Mouse (Mus musculus) forebrain, embryonic 15.5 days (tissue): ENCODE measurements around the gene Dnajc28. TPM values are rescaled to one million over a fixed set of nuclear protein-coding genes. Genes with fewer than 3 reads are reported as not detected.
A peak's percentile ranks its signal among the peaks of the same experiment; 100 is the strongest.

Experiments used
- ATAC-seq: fragments of 200-750 bp; cut with Nextera tagmentation; replicated peaks from 2 replicates; pipeline ENCODE4 v1.8.0; 2017; ENCODE audit warnings: mild to moderate bottlenecking, moderate TSS enrichment, moderate library complexity
- H3K27ac ChIP-seq: fragments of 300-500 bp; sonication (generic); replicated peaks from 2 replicates; pipeline ENCODE4 v1.5.1; 2015; ENCODE audit warnings: mild to moderate bottlenecking, inconsistent platforms
- H3K27me3 ChIP-seq: fragments of 300-500 bp; sonication (generic); 2 replicates; pipeline ENCODE4 v1.6.1; 2015; ENCODE audit warnings: inconsistent platforms
- H3K36me3 ChIP-seq: fragments of 300-500 bp; sonication (generic); 2 replicates; pipeline ENCODE4 v1.6.1; 2015; ENCODE audit warnings: mild to moderate bottlenecking, inconsistent platforms
- H3K4me1 ChIP-seq: fragments of 300-500 bp; sonication (generic); 2 replicates; pipeline ENCODE4 v1.6.1; 2015; ENCODE audit warnings: inconsistent platforms
- H3K4me2 ChIP-seq: fragments of 300-500 bp; sonication (generic); replicated peaks from 2 replicates; pipeline ENCODE4 v1.6.1; 2015; ENCODE audit warnings: mild to moderate bottlenecking, inconsistent platforms
- H3K4me3 ChIP-seq: fragments of 300-500 bp; sonication (generic); 2 replicates; pipeline ENCODE4 v1.5.1; 2015; ENCODE audit warnings: mild to moderate bottlenecking, inconsistent platforms
- H3K9ac ChIP-seq: fragments of 300-500 bp; sonication (generic); replicated peaks from 2 replicates; pipeline ENCODE4 v1.6.1; 2015; ENCODE audit warnings: mild to moderate bottlenecking, inconsistent platforms
- H3K9me3 ChIP-seq: fragments of 300-500 bp; sonication (generic); 2 replicates; pipeline ENCODE4 v1.6.1; 2016; ENCODE audit warnings: inconsistent platforms
- WGBS: fragments of 180-500 bp; shearing (Covaris S2); methylation state at CpG from one replicate; pipeline ENCODE4 v1.1.7; 2015; ENCODE audit warnings: mixed read lengths; 5-methylcytosine and 5-hydroxymethylcytosine counted together
- polyA plus RNA-seq: library from polyadenylated mRNA; unstranded; fragments of >200 nt; fragmentation: Nextera tagmentation; extraction: Ambion mirVana; gene quantifications from 2 replicates; pipeline ENCODE4 v1.2.1, GENCODE M21; 2015

Gene Dnajc28
- polyA plus RNA-seq, 1 experiment from 2014 or later, result 8.0 TPM

- no peak overlapping the region for H3K4me2 ChIP-seq
- no peak overlapping the region for H3K27ac ChIP-seq
- H3K9ac ChIP-seq, result no peak overlapping the region
- H3K4me3 ChIP-seq, result no peak overlapping the region
- H3K4me1 ChIP-seq, result peaks cover 18% of the 10 kb centered on the region; the same call in 1 of the 2 replicates
- 62% methylated on average over 2 of the region's 2 CpGs for WGBS
- ATAC-seq, result no peak
- H3K27me3 ChIP-seq, result no peaks in the 10 kb centered on the region
- H3K9me3 ChIP-seq, result no peaks in the 10 kb centered on the region
- H3K36me3 ChIP-seq, result peaks cover 16% of the 10 kb centered on the region; the same call in 1 of the 2 replicates
Measured at GRCm38 (mm10) chr16:91582307-91582706, 36.5 kb downstream of the Dnajc28 start.

DNA sequence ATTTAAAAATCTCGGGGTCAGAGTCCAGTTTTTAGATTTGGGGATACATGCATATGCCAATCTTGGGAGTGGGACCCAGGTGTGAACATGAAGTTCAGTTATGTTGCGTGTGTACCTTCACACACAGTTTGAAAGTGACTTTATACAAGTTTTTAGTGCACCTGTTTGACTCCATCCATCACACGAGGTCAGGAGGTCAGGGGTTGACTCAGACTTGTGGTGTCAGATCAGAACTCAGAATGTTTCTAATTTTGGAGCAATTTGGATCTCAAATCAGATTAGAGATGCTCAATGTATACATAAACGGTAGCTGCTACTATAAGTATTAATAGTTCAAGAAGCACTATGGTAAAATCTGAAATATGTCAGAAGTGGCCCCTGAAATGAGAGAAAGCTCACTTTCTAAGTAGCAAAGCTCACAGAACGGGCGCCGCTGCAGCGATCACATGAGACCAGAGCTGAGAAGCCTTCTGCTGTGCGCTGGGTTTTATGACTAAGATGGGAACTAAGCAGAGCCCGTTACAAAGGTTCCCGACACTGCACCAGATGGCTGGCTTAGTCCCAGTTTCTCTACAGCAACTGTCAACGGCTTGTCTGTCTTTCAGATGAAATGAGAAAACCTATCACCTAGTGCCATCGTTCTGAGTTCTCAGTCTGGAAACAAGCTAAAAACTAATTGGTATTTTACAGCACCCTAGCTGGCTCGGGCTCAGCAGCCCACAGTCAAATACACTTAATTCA is 39.7 kb downstream of the Dnajc28 start:
- peak; percentile 92 for ATAC-seq
- Histone ChIP-seq H3K9ac (no peak overlapping the region), H3K27ac (peak overlapping the region; percentile 85), H3K4me1 (peaks cover 22% of the 10 kb centered on the region; the same call in 1 of the 2 replicates), H3K36me3 (0 out of 2 replicates have a peak, but pooled peaks cover 7% of the 10 kb centered on the region), H3K4me3 (no peak overlapping the region), H3K27me3 (no peaks in the 10 kb centered on the region), H3K9me3 (no peaks in the 10 kb centered on the region), H3K4me2 (no peak overlapping the region)
- 59% methylated on average over 14 of the region's 14 CpGs for WGBS

DNA sequence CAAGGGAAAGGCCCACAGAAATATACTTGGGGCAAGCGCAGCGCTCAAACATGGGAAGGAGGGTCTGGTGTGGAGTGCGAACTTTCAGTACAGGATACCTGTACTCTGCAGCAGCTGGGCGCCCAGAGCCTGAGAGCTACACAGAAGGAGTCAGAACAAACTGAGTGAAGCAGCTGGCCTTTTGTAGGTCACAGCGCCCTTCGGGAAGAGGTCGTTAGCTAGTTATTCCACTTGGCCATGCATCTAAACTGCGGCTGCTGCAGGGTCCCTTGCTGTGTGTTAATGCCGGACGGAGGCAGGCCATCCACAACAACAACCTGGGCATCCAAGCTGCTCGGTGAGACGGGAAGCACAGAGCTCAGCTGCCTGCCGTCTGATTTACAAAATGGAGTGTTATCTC is 43.7 kb downstream of the Dnajc28 start:
- Histone ChIP-seq H3K9me3 (no peaks in the 10 kb centered on the region), H3K9ac (no peak overlapping the region), H3K36me3 (no peaks in the 10 kb centered on the region), H3K27ac (no peak overlapping the region), H3K4me1 (peaks cover 21% of the 10 kb centered on the region; the same call in 1 of the 2 replicates), H3K4me2 (no peak overlapping the region), H3K27me3 (no peaks in the 10 kb centered on the region), H3K4me3 (no peak overlapping the region)
- 51% methylated on average over 13 of the region's 13 CpGs for WGBS
- ATAC-seq, result no peak

DNA sequence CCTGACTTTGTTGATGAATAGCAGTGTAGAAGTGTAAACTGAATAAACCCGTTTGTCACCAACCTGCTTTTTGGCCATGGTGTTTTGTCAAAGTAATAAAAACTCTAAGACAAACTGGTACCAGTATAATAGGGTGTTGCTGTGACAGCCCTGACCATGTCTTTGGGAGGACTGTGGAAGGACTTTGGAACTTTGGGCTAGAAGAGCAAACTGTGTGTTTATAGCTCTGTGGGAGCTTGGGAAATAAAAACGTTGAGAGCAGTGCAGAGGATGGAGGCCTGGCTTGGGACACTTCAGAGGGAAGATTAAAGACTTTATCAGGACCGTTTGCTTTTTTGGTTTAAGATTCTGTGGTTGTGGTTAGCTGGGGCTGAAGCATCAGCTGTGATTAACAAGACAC is 47.7 kb downstream of the Dnajc28 start:
- H3K27me3 ChIP-seq, result no peaks in the 10 kb centered on the region
- no peak overlapping the region for H3K9ac ChIP-seq
- H3K9me3 ChIP-seq, result no peaks in the 10 kb centered on the region
- no peak overlapping the region for H3K4me3 ChIP-seq
- WGBS, result 75% methylated on average over 3 of the region's 3 CpGs
- no peak overlapping the region for H3K4me2 ChIP-seq
- H3K36me3 ChIP-seq, result no peaks in the 10 kb centered on the region
- H3K4me1 ChIP-seq, result 0 out of 2 replicates have a peak, but pooled peaks cover under 1% of the 10 kb centered on the region
- H3K27ac ChIP-seq, result no peak overlapping the region
- ATAC-seq, result no peak

- no peak overlapping the region for H3K27ac ChIP-seq
- H3K36me3 ChIP-seq, result peaks cover 4% of the 10 kb centered on the region; the same call in 1 of the 2 replicates
- H3K27me3 ChIP-seq, result no peaks in the 10 kb centered on the region
- no peaks in the 10 kb centered on the region for H3K9me3 ChIP-seq
- no peak overlapping the region for H3K9ac ChIP-seq
- ATAC-seq, result no peak
- WGBS, result 89% methylated on average over 10 of the region's 10 CpGs
- no peak overlapping the region for H3K4me3 ChIP-seq
- no peak overlapping the region for H3K4me2 ChIP-seq
- H3K4me1 ChIP-seq, result no peaks in the 10 kb centered on the region
Measured at GRCm38 (mm10) chr16:91568960-91569359, 49.9 kb downstream of the Dnajc28 start.

DNA sequence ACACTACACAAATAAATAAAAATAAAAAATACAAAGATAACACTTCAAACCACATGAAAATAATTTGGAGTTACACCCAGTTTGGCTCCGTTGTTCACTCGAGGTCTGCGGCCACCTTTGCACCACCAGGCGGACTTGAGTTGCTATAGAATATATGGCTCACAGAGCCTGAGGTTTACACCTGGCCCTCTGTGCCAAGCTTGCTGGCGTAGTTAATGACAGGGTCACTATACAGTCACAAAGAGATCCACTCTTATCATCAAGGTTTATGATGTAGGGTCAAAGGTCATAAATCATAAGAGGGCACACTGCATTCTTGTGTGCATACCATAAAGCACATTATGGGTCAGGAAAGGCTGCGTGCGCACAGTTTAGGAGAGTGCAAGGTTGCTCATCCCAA is 52.8 kb downstream of the Dnajc28 start:
- no peak for ATAC-seq
- no peak overlapping the region for H3K27ac ChIP-seq
- 92% methylated on average over 7 of the region's 7 CpGs for WGBS

GRCm38 (mm10) chr16:91565292-91565951 is 53.4 kb downstream of the Dnajc28 start:
- H3K36me3 ChIP-seq, result peaks cover 24% of the 10 kb centered on the region
- H3K9me3 ChIP-seq, result no peaks in the 10 kb centered on the region
- no peak for ATAC-seq
- H3K27ac ChIP-seq, result no peak overlapping the region
- H3K4me2 ChIP-seq, result no peak overlapping the region
- H3K4me3 ChIP-seq, result no peak overlapping the region
- H3K4me1 ChIP-seq, result no peaks in the 10 kb centered on the region
- 79% methylated on average over 9 of the region's 9 CpGs for WGBS
- H3K9ac ChIP-seq, result no peak overlapping the region
- H3K27me3 ChIP-seq, result no peaks in the 10 kb centered on the region

More for the DNA sequence above, 52.8 kb downstream of the Dnajc28 start:
- H3K4me1 ChIP-seq, result no peaks in the 10 kb centered on the region
- peaks cover 22% of the 10 kb centered on the region for H3K36me3 ChIP-seq
- H3K4me3 ChIP-seq, result no peak overlapping the region
- H3K27me3 ChIP-seq, result no peaks in the 10 kb centered on the region
- no peaks in the 10 kb centered on the region for H3K9me3 ChIP-seq
- H3K4me2 ChIP-seq, result no peak overlapping the region
- no peak overlapping the region for H3K9ac ChIP-seq

GRCm38 (mm10) chr16:91564580-91565291 is 54.1 kb downstream of the Dnajc28 start:
- no peak overlapping the region for H3K4me2 ChIP-seq
- H3K27ac ChIP-seq, result no peak overlapping the region
- no peak overlapping the region for H3K9ac ChIP-seq
- no peaks in the 10 kb centered on the region for H3K27me3 ChIP-seq
- no peaks in the 10 kb centered on the region for H3K9me3 ChIP-seq
- WGBS, result 83% methylated on average over 4 of the region's 4 CpGs
- H3K4me3 ChIP-seq, result no peak overlapping the region
- H3K4me1 ChIP-seq, result no peaks in the 10 kb centered on the region
- peaks cover 24% of the 10 kb centered on the region for H3K36me3 ChIP-seq
- no peak for ATAC-seq

Other genes with a start within 250 kb of the Dnajc28 start
- 41.6 and 42.3 TPM in 2 replicates for gene Ifnar2, start 246.2 kb downstream of the Dnajc28 start, polyA plus RNA-seq
- not detected in 2 replicates for gene Gm21970, start 227.3 kb downstream of the Dnajc28 start, polyA plus RNA-seq
- gene Il10rb, start 212.9 kb downstream of the Dnajc28 start, polyA plus RNA-seq, result 7.7 and 9.6 TPM in 2 replicates
- gene Ifnar1, start 133.8 kb downstream of the Dnajc28 start, polyA plus RNA-seq, result 52.6 and 54.8 TPM in 2 replicates
- gene Ifngr2, start 72.0 kb downstream of the Dnajc28 start, polyA plus RNA-seq, result 104 and 105 TPM in 2 replicates
- gene Tmem50b, start 21.2 kb downstream of the Dnajc28 start, polyA plus RNA-seq, result 83.2 and 89.2 TPM in 2 replicates
- gene Gart, start 27.9 kb upstream of the Dnajc28 start, polyA plus RNA-seq, result 79.1 and 79.9 TPM in 2 replicates
- 142 TPM in 2 replicates for gene Son, start 28.5 kb upstream of the Dnajc28 start, polyA plus RNA-seq
- 20.0 and 20.3 TPM in 2 replicates for gene Donson, start 69.7 kb upstream of the Dnajc28 start, polyA plus RNA-seq
- gene Cryzl1, start 109.9 kb upstream of the Dnajc28 start, polyA plus RNA-seq, result 111 and 118 TPM in 2 replicates
- 82.5 and 86.7 TPM in 2 replicates for gene Itsn1, start 110.3 kb upstream of the Dnajc28 start, polyA plus RNA-seq